Mouse (Mus musculus) central nervous system, embryonic 11.5 days (tissue): Measurements from ENCODE around the gene Guca1a. TPM values are rescaled to one million over a fixed set of nuclear protein-coding genes. Genes with fewer than 3 reads are reported as not detected.

ENCODE experiments used
- polyA plus RNA-seq: library from polyadenylated mRNA; depleted of rRNA; stranded (reverse); fragments of >200 nt; gene quantifications from 2 replicates; pipeline ENCODE4 v1.2.3, GENCODE M21; 2012; rRNA removed

Gene Guca1a
- polyA plus RNA-seq, result 0.99 and 2.2 TPM in 2 replicates

DNA sequence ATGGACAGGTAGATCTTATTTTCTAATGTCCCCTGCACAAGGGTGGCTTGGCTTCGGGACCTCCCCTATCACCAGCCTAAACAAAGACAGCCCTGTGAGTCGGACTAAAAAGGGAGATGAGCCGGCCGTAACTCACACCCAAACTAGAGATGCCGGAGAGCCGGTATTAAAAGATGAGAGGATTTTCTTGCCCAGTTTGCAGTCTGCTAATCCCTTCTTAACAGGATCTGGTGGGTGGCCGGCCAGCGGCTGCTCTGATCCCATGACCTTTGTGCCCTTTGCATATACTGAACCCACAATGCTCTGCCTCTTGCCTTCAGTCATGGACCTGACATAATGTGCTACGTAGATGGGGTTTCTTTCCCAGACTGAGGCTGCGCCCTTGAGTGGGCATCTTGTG is at the start of gene Guca1a:
Gene Guca1a, minus strand, starts transcription at position 134 of the 400 bp plus-strand sequence.

DNA sequence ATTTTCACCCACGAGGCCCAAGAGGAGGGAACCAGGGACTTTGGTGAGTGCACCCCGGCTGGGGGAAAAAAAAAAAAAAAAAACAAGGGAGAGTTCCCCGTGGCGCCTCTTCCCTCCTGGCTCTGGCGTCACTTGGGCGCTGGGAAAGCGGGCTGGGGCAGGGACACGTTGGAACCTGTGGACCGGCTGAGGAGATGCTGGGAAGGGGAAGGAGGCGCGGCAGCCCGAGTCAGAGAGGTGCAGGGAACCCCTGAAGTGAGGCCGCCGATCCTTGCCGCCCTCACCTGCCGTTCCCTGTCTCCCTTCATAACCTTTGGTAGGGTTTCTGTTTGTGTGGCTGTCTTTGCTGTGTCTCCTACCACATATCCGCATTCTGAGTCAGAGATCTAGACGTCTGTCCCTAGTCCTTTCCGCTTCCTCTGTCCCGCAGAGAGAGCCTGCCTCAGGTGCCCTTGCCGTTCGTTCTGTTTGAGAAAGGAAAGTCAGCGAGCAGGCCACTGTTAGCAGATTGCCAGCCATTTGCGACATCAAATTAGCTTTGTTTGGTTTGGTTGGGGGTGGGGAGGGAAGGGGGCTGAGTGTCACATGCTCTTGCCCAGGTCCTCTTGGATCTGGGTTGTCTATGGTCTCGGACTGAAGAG is 36.6 kb upstream of the Guca1a start, which contains the start of gene 1700001C19Rik:
Gene 1700001C19Rik, minus strand, starts transcription at position 470 of the 641 bp plus-strand sequence.

DNA sequence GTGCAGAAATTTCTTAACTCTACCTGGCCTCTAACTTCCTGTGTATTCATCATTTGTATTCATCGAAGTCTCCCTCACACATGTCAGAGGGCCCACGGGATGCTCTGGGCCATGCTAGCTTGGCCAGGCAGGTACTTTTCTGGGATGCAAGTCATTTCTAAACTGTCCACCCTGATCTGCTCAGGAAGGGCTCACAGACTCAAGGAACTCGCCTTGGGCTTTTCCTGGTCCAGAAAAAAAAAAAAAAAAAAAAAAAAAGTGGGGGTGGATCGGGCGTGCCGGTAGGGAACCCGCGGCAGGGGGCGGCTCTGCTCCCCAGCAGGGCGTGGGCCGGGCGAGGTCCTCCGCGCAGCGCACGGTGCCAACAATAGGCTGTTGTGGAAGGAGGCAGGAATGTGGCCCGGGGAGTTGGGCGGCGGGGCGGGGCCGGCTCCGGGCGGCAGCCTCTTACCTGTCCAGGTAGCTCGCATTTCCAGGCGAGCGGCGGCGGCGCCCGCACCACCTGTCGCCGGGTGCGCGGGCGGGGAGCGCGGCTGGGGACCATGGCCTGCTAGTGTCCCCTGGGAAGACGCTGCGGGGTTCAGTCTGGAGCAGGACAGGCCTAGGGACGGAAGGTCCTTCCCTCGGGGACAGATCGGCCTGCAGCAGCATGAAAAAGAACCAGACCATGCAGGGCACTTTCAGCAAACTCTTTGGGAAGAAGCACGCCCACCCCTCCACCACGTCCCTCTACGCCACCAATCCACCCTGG is 35.9 kb upstream of the Guca1a start, which contains the start of gene AI661453:
Gene AI661453, plus strand, starts transcription at position 460 of the 751 bp plus-strand sequence.

DNA sequence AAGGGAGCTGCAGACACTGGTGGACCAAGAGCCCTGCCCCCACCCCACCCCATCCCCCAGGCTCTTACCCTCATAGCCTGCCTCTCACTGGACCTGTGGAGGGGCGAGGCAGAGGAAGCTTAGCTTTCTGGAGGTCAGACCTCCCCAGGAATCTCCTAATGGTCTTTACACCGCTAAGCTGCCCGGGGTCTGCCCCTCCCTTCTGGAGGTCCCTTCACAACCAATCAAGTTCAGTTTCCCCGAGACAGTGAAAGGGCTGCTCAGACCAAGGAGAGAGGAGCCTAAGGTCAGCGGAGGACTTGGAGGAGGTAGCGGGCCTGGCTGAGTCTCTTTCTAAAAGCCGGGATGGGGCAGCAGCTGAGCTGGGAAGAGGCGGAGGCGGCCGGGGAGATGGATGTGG is 15.2 kb downstream of the Guca1a start, which contains the start of gene Guca1b:
Gene Guca1b, plus strand, starts transcription at position 249 of the 400 bp plus-strand sequence.

DNA sequence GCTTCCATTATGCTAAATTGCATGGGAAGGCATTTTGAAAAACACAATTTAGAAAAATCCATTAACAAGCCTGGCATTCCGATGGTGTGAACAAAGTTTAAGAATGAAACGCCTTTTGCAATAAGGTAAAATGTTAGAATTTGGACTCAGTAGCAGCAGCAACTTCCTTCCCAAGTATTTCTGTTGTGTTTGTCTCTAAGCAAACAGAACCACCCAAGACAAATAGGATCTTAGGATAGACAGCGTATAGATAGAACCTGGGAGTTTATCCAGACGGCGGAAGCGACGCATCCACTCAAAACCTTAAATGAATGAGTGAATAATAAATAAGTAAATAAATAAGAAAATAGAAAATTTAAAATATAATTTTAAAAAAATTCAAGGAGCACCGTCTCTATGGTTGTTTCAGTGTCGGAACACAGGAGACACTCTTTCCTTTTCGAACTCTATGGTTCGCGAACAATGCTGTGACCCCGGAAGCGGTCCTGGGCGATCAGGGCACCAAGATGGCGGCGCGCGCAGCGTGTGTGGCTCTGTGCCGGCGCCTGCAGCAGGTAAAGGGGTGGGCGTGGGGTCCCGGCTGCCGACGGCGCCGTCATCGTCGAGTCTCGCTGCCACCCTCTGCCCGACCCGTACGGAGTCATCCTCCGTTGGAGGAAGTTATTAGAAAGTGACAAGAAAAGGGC is 31.8 kb downstream of the Guca1a start, which contains the start of gene Mrps10:
Gene Mrps10, plus strand, starts transcription at position 487 of the 686 bp plus-strand sequence.

Other genes with a start within 250 kb of the Guca1a start
- 49.7 and 55.2 TPM in 2 replicates for gene Mrps10, start 31.7 kb downstream of the Guca1a start, polyA plus RNA-seq
- 1.1 and 1.3 TPM in 2 replicates for gene Guca1b, start 15.2 kb downstream of the Guca1a start, polyA plus RNA-seq
- 0.60 and 0.67 TPM in 2 replicates for gene AI661453, start 36.0 kb upstream of the Guca1a start, polyA plus RNA-seq
- 0.05 and 0.15 TPM in 2 replicates for gene 1700001C19Rik, start 36.8 kb upstream of the Guca1a start, polyA plus RNA-seq
- 47.4 and 48.0 TPM in 2 replicates for gene Taf8, start 101.7 kb upstream of the Guca1a start, polyA plus RNA-seq
- gene Ccnd3, start 104.5 kb upstream of the Guca1a start, polyA plus RNA-seq, result 194 and 197 TPM in 2 replicates
- 23.2 and 24.1 TPM in 2 replicates for gene Bysl, start 210.9 kb upstream of the Guca1a start, polyA plus RNA-seq
- gene Med20, start 211.0 kb upstream of the Guca1a start, polyA plus RNA-seq, result 47.8 and 57.1 TPM in 2 replicates
- gene Gm20517, start 211.0 kb upstream of the Guca1a start, polyA plus RNA-seq, result 2.2 and 4.3 TPM in 2 replicates
- 21.1 and 27.6 TPM in 2 replicates for gene Usp49, start 230.1 kb upstream of the Guca1a start, polyA plus RNA-seq